Mouse (Mus musculus): ENCODE measurements around the gene Abhd17a.
A peak's percentile ranks its signal among the peaks of the same experiment; 100 is the strongest.

- TF ChIP-seq POLR2A (IDR thresholded peaks at IDR 0.05; ENCODE audit: borderline replicate concordance, insufficient read depth, low read length) (no peak), CTCF (IDR thresholded peaks at IDR 0.05; ENCODE audit: borderline replicate concordance, insufficient read depth, low read depth, low read length) (peak; percentile 75)
Observed at GRCm38 (mm10) chr10:80557346-80557965, 32.7 kb downstream of the Abhd17a start.

Measured in cerebellum, adult 2 months (tissue).